Mouse (Mus musculus) liver, adult 2 months (tissue): ENCODE measurements around the gene Tnip3. TPM values are rescaled to one million over a fixed set of nuclear protein-coding genes. Genes with fewer than 3 reads are reported as not detected.

ENCODE experiments used
- DNase-seq: peaks from one replicate; pipeline ENCODE4 v3.0.0-alpha.2; 2011; ENCODE audit warnings: low read depth, low spot score; ENCODE audit errors: extremely low read depth
- H3K27ac ChIP-seq: fragments of 200-500 bp; replicated peaks from 2 replicates; pipeline ENCODE4 v1.5.1; 2012; ENCODE audit warnings: low read depth, mild to moderate bottlenecking, control low read depth, inconsistent platforms, low read length; ENCODE audit not compliant: insufficient read depth
- H3K27me3 ChIP-seq: fragments of 200-500 bp; 2 replicates; pipeline ENCODE4 v1.6.1; 2012; ENCODE audit warnings: mild to moderate bottlenecking, moderate library complexity, low read length, inconsistent platforms; ENCODE audit not compliant: control insufficient read depth, insufficient read depth
- H3K36me3 ChIP-seq: fragments of 200-500 bp; 2 replicates; pipeline ENCODE4 v1.6.1; 2012; ENCODE audit warnings: low read length, inconsistent platforms; ENCODE audit not compliant: control insufficient read depth, insufficient read depth
- H3K4me1 ChIP-seq: fragments of 200-500 bp; 2 replicates; pipeline ENCODE4 v1.6.1; 2011; ENCODE audit warnings: low read length; ENCODE audit not compliant: control insufficient read depth, insufficient read depth
- H3K4me3 ChIP-seq: fragments of 200-500 bp; 2 replicates; pipeline ENCODE4 v1.5.1; 2011; ENCODE audit warnings: low read depth, mild to moderate bottlenecking, control low read depth, low read length, moderate library complexity; ENCODE audit not compliant: insufficient read depth
- H3K79me2 ChIP-seq: fragments of 200-500 bp; 2 replicates; pipeline ENCODE4 v1.6.1; 2012; ENCODE audit warnings: inconsistent platforms, mild to moderate bottlenecking, low read length, moderate library complexity; ENCODE audit not compliant: control insufficient read depth, insufficient read depth
- H3K9ac ChIP-seq: fragments of 200-500 bp; 2 replicates; pipeline ENCODE4 v1.6.1; 2012; ENCODE audit warnings: low read depth, mild to moderate bottlenecking, control low read depth, inconsistent platforms, low read length
- CTCF ChIP-seq: fragments of 200-500 bp; IDR thresholded peaks from 2 replicates; pipeline ENCODE4 v1.5.1; 2011; ENCODE audit warnings: low read depth, low read length, control low read depth
- POLR2A ChIP-seq: fragments of 200-500 bp; IDR thresholded peaks from 2 replicates; pipeline ENCODE4 v1.6.1; 2011; ENCODE audit warnings: low read length, control low read depth; ENCODE audit not compliant: insufficient read depth; ENCODE audit errors: extremely low read depth
- WGBS: fragments of 180-500 bp; shearing (Covaris S2); methylation state at CpG from one replicate; pipeline ENCODE4 v1.1.7; 2018; 5-methylcytosine and 5-hydroxymethylcytosine counted together
- polyA plus RNA-seq: library from polyadenylated mRNA; depleted of rRNA; stranded (reverse); fragments of >200 nt; gene quantifications from 2 replicates; pipeline ENCODE4 v1.2.3, GENCODE M21; 2012
- total RNA-seq: library from RNA; depleted of rRNA; stranded (reverse); fragments of >200 nt; gene quantifications from 2 replicates; pipeline ENCODE4 v1.2.3, GENCODE M21; 2014

Gene Tnip3
- total and polyA plus RNA-seq, 2 experiments: 0.09 TPM; not detected in 1

GRCm38 (mm10) chr6:65590018-65590417 is 64.9 kb downstream of the Tnip3 start:
- H3K79me2 ChIP-seq: no peaks in the 10 kb centered on the region
- H3K4me1 ChIP-seq: no peaks in the 10 kb centered on the region
- WGBS: 79% methylated on average over 2 of the region's 2 CpGs
- DNase-seq: no peak
- no peak overlapping the region for H3K4me3 ChIP-seq
- H3K36me3 ChIP-seq: no peaks in the 10 kb centered on the region
- no peak overlapping the region for H3K9ac ChIP-seq
- no peak overlapping the region for H3K27ac ChIP-seq
- no peak for TF ChIP-seq CTCF
- TF ChIP-seq POLR2A: no peak
- H3K27me3 ChIP-seq: no peaks in the 10 kb centered on the region

- DNase-seq: peak; percentile 26
- TF ChIP-seq CTCF (no peak), POLR2A (no peak)
- H3K27ac ChIP-seq: no peak overlapping the region
- no peak overlapping the region for H3K9ac ChIP-seq
- H3K79me2 ChIP-seq: no peaks in the 10 kb centered on the region
- H3K4me1 ChIP-seq: no peaks in the 10 kb centered on the region
- H3K36me3 ChIP-seq: no peaks in the 10 kb centered on the region
- 70% methylated on average over 3 of the region's 3 CpGs for WGBS
- no peak overlapping the region for H3K4me3 ChIP-seq
- no peaks in the 10 kb centered on the region; the same call in 1 of the 2 replicates for H3K27me3 ChIP-seq
These were observed 69.1 kb downstream of the Tnip3 start for GRCm38 (mm10) chr6:65594171-65594570.

GRCm38 (mm10) chr6:65595371-65595770 is 70.3 kb downstream of the Tnip3 start:
- no peak for DNase-seq
- Histone ChIP-seq H3K27me3 (no peaks in the 10 kb centered on the region; the same call in 1 of the 2 replicates), H3K9ac (no peak overlapping the region), H3K4me1 (no peaks in the 10 kb centered on the region), H3K27ac (no peak overlapping the region), H3K79me2 (no peaks in the 10 kb centered on the region), H3K4me3 (no peak overlapping the region), H3K36me3 (no peaks in the 10 kb centered on the region)
- TF ChIP-seq CTCF: no peak
- TF ChIP-seq POLR2A: no peak
- WGBS: 71% methylated on average over 1 of the region's 1 CpGs

GRCm38 (mm10) chr6:65597056-65597818 is 72.1 kb downstream of the Tnip3 start:
- no peaks in the 10 kb centered on the region for H3K79me2 ChIP-seq
- no peak overlapping the region for H3K9ac ChIP-seq
- H3K27ac ChIP-seq: no peak overlapping the region
- WGBS: 32% methylated on average over 12 of the region's 12 CpGs
- no peaks in the 10 kb centered on the region for H3K4me1 ChIP-seq
- H3K36me3 ChIP-seq: no peaks in the 10 kb centered on the region
- no peaks in the 10 kb centered on the region; the same call in 1 of the 2 replicates for H3K27me3 ChIP-seq
- no peak overlapping the region for H3K4me3 ChIP-seq
- DNase-seq: no peak
- TF ChIP-seq POLR2A: no peak

- 59% methylated on average over 3 of the region's 3 CpGs for WGBS
These were observed 73.4 kb downstream of the Tnip3 start for GRCm38 (mm10) chr6:65598522-65598921.

More at GRCm38 (mm10) chr6:65598522-65598921, 73.4 kb downstream of the Tnip3 start:
- H3K4me3 ChIP-seq: no peak overlapping the region
- no peaks in the 10 kb centered on the region for H3K79me2 ChIP-seq
- no peak for TF ChIP-seq POLR2A
- no peak for TF ChIP-seq CTCF
- no peaks in the 10 kb centered on the region for H3K4me1 ChIP-seq
- no peaks in the 10 kb centered on the region for H3K36me3 ChIP-seq
- H3K9ac ChIP-seq: no peak overlapping the region
- no peaks in the 10 kb centered on the region; the same call in 1 of the 2 replicates for H3K27me3 ChIP-seq
- H3K27ac ChIP-seq: no peak overlapping the region
- DNase-seq: no peak
